Mouse (Mus musculus): Measurements from ENCODE around the gene Asxl2. TPM values are rescaled to one million over a fixed set of nuclear protein-coding genes. Genes with fewer than 3 reads are reported as not detected.
"Not testable (repeated sequence)": the region's sequence is repeated elsewhere in the genome, so short reads cannot be mapped to it uniquely, and the experiment has no call there.

The Asxl2 gene
- total and polyA plus RNA-seq, 3 experiments = 11.6 to 18.9 (median 15.2) TPM

GRCm38 (mm10) chr12:3525536-3525935, 98.9 kb downstream of the Asxl2 start:
- in situ Hi-C loops (cut with MboI; ENCODE audit: low pct_ligation_motif_present, low pct_unique_long_range_greater_than_20kb, low sequenced_read_pairs) = no loop called here
- no peak overlapping the region for H3K4me2 ChIP-seq (ENCODE audit: insufficient read depth, low read depth, poor library complexity, severe bottlenecking)

GRCm38 (mm10) chr12:3535446-3535845, 108.8 kb downstream of the Asxl2 start:
- H3K27ac ChIP-seq (ENCODE audit: insufficient read depth, low read depth); H3K36me3 ChIP-seq (replicated peaks in 1 of 2; ENCODE audit: control insufficient read depth in 1 of 2, insufficient read depth in 1 of 2, low read length in 1 of 2); H3K4me2 ChIP-seq (ENCODE audit: insufficient read depth, low read depth, poor library complexity, severe bottlenecking); H3K9me3 ChIP-seq (replicated peaks; ENCODE audit: low read length); H3K27me3 ChIP-seq (replicated peaks); H3K4me1 ChIP-seq (ENCODE audit: control insufficient read depth in 1 of 2, insufficient read depth in 2 of 2); H3K9ac ChIP-seq (ENCODE audit: insufficient read depth, low read depth); in situ Hi-C loops (cut with MboI; ENCODE audit: low pct_ligation_motif_present, low pct_unique_long_range_greater_than_20kb, low sequenced_read_pairs); DNase-seq (ENCODE audit: extremely low read depth); dilution Hi-C loops (cut with MboI; ENCODE audit: extremely low pct_ligation_motif_present, extremely low pct_unique_long_range_greater_than_20kb, low sequenced_read_pairs); H3K79me2 ChIP-seq (replicated peaks; ENCODE audit: control insufficient read depth, extremely low read depth, insufficient read depth, poor library complexity, severe bottlenecking); H3K4me3 ChIP-seq (replicated peaks in 1 of 3; ENCODE audit: low read depth in 2 of 3, low read length in 2 of 3, poor library complexity in 1 of 3): not testable (repeated sequence)

More at GRCm38 (mm10) chr12:3525536-3525935, 98.9 kb downstream of the Asxl2 start:
- Histone ChIP-seq H3K79me2 (replicated peaks; ENCODE audit: control insufficient read depth, extremely low read depth, insufficient read depth, poor library complexity, severe bottlenecking) (no peaks in the 10 kb centered on the region), H3K27ac (ENCODE audit: insufficient read depth, low read depth) (no peak overlapping the region), H3K4me3 (replicated peaks in 1 of 3; ENCODE audit: low read depth in 2 of 3, low read length in 2 of 3, poor library complexity in 1 of 3) (no peak overlapping the region), H3K9me3 (replicated peaks; ENCODE audit: low read length) (peaks cover 3% of the 10 kb centered on the region), H3K27me3 (replicated peaks) (no peaks in the 10 kb centered on the region), H3K9ac (ENCODE audit: insufficient read depth, low read depth) (no peak overlapping the region), H3K36me3 (replicated peaks in 1 of 2; ENCODE audit: control insufficient read depth in 1 of 2, insufficient read depth in 1 of 2, low read length in 1 of 2) (no peaks in the 10 kb centered on the region), H3K4me1 (ENCODE audit: control insufficient read depth in 1 of 2, insufficient read depth in 2 of 2) (no peaks in the 10 kb centered on the region)
- TF ChIP-seq SIN3A (IDR thresholded peaks at IDR 0.05; ENCODE audit: low read length) (no peak), PAX5 (IDR thresholded peaks at IDR 0.05; ENCODE audit: low read length) (no peak), TBP (conservative IDR thresholded peaks at IDR 0.05; ENCODE audit: low read depth, low read length) (no peak), ZC3H11A (IDR thresholded peaks at IDR 0.05; ENCODE audit: low read depth, low read length) (no peak), ZNF384 (IDR thresholded peaks at IDR 0.05; ENCODE audit: low read depth, low read length) (no peak)
- dilution Hi-C loops (cut with MboI; ENCODE audit: extremely low pct_ligation_motif_present, extremely low pct_unique_long_range_greater_than_20kb, low sequenced_read_pairs) = no loop called here
- no peak for DNase-seq (ENCODE audit: extremely low read depth)

DNA sequence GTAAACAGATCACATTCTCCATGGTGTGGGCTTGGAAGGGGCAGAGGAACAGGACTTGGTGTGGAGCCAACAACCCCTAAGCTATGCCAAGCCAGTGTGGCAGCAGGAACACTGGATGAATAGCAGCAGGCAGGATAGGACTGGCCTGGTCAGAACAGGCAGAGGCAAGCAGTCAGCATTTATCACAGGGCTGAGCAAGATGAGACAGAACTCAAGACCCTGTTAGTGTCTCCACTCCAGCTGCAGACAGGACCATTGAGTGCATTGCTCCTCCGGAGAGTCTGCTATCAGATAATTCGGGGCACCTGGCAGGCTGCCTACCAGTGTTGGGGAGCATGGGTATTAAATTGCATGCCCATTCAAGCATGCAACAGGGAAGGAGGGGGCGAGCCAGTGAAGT, 111.0 kb downstream of the Asxl2 start:
- Histone ChIP-seq H3K4me1 (ENCODE audit: control insufficient read depth in 1 of 2, insufficient read depth in 2 of 2) (no peaks in the 10 kb centered on the region), H3K27ac (ENCODE audit: insufficient read depth, low read depth) (no peak overlapping the region), H3K79me2 (replicated peaks; ENCODE audit: control insufficient read depth, extremely low read depth, insufficient read depth, poor library complexity, severe bottlenecking) (no peaks in the 10 kb centered on the region), H3K36me3 (replicated peaks in 1 of 2; ENCODE audit: control insufficient read depth in 1 of 2, insufficient read depth in 1 of 2, low read length in 1 of 2) (no peaks in the 10 kb centered on the region), H3K4me3 (replicated peaks in 1 of 3; ENCODE audit: low read depth in 2 of 3, low read length in 2 of 3, poor library complexity in 1 of 3) (no peak overlapping the region), H3K9me3 (replicated peaks; ENCODE audit: low read length) (no peaks in the 10 kb centered on the region), H3K27me3 (replicated peaks) (no peaks in the 10 kb centered on the region), H3K9ac (ENCODE audit: insufficient read depth, low read depth) (no peak overlapping the region), H3K4me2 (ENCODE audit: insufficient read depth, low read depth, poor library complexity, severe bottlenecking) (no peak overlapping the region)
- dilution Hi-C loops (cut with MboI; ENCODE audit: extremely low pct_ligation_motif_present, extremely low pct_unique_long_range_greater_than_20kb, low sequenced_read_pairs) (no loop called here), in situ Hi-C loops (cut with MboI; ENCODE audit: low pct_ligation_motif_present, low pct_unique_long_range_greater_than_20kb, low sequenced_read_pairs) (no loop called here)
- no peak for TF ChIP-seq ETS1 (conservative IDR thresholded peaks at IDR 0.05; ENCODE audit: low read depth, low read length)
- no peak for TF ChIP-seq MAZ (IDR thresholded peaks at IDR 0.05; ENCODE audit: low read depth, low read length)
- TF ChIP-seq MAFK (IDR thresholded peaks at IDR 0.05; ENCODE audit: insufficient replicate concordance, low read length) = no peak
- TF ChIP-seq RCOR1 (conservative IDR thresholded peaks at IDR 0.05; ENCODE audit: low read depth, low read length) = no peak
- no peak for TF ChIP-seq MEF2A (IDR thresholded peaks at IDR 0.05; ENCODE audit: borderline replicate concordance, low read depth, low read length)
- no peak for TF ChIP-seq SMC3 (IDR thresholded peaks at IDR 0.05; ENCODE audit: low read depth, low read length)
- no peak for TF ChIP-seq JUND (conservative IDR thresholded peaks at IDR 0.05; ENCODE audit: low read depth, low read length)
- no peak for TF ChIP-seq PAX5 (IDR thresholded peaks at IDR 0.05; ENCODE audit: low read length)
- no peak for TF ChIP-seq NELFE (IDR thresholded peaks at IDR 0.05; ENCODE audit: low read depth, low read length)
- TF ChIP-seq JUN (IDR thresholded peaks at IDR 0.05; ENCODE audit: insufficient read depth, low read depth, low read length) = no peak
- no peak for TF ChIP-seq ELF1 (IDR thresholded peaks at IDR 0.05; ENCODE audit: low read depth, low read length)
- no peak for TF ChIP-seq SIN3A (IDR thresholded peaks at IDR 0.05; ENCODE audit: low read length)
- TF ChIP-seq EP300 (IDR thresholded peaks at IDR 0.05; ENCODE audit: low read length) = no peak
- no peak for TF ChIP-seq BHLHE40 (IDR thresholded peaks at IDR 0.05; ENCODE audit: low read depth, low read length)
- TF ChIP-seq HCFC1 (IDR thresholded peaks at IDR 0.05; ENCODE audit: low read depth, low read length) = no peak
- no peak for TF ChIP-seq CHD1 (IDR thresholded peaks at IDR 0.05; ENCODE audit: low read depth, low read length)
- TF ChIP-seq MXI1 (IDR thresholded peaks at IDR 0.05; ENCODE audit: low read depth, low read length) = no peak
- no peak for TF ChIP-seq KAT2A (IDR thresholded peaks at IDR 0.05; ENCODE audit: insufficient replicate concordance, low read length)
- DNase-seq (ENCODE audit: extremely low read depth) = no peak
